Mouse (Mus musculus) thymus, adult 2 months (tissue): Measurements from ENCODE around the gene Ptges3. TPM values are rescaled to one million over a fixed set of nuclear protein-coding genes. Genes with fewer than 3 reads are reported as not detected.

ENCODE experiments used
- DNase-seq: peaks from one replicate; pipeline ENCODE4 v3.0.0; 2021
- H3K27ac ChIP-seq: fragments of 200-500 bp; 2 replicates; pipeline ENCODE4 v1.5.1; 2012; ENCODE audit warnings: low read length, control low read depth; ENCODE audit not compliant: control insufficient read depth, insufficient read depth
- H3K27me3 ChIP-seq: fragments of 200-500 bp; 2 replicates; pipeline ENCODE4 v1.6.1; 2012; ENCODE audit warnings: mild to moderate bottlenecking, low read length, moderate library complexity, mixed read lengths; ENCODE audit not compliant: control insufficient read depth, insufficient read depth
- H3K36me3 ChIP-seq: fragments of 200-500 bp; 2 replicates; pipeline ENCODE4 v1.6.1; 2012; ENCODE audit warnings: mild to moderate bottlenecking, low read length, moderate library complexity; ENCODE audit not compliant: control insufficient read depth, insufficient read depth
- H3K4me1 ChIP-seq: fragments of 200-500 bp; replicated peaks from 2 replicates; pipeline ENCODE4 v1.6.1; 2012; ENCODE audit warnings: low read length; ENCODE audit not compliant: control insufficient read depth, insufficient read depth
- H3K4me3 ChIP-seq: fragments of 200-500 bp; 2 replicates; pipeline ENCODE4 v1.5.1; 2012; ENCODE audit warnings: mild to moderate bottlenecking, low read length, control low read depth, moderate library complexity; ENCODE audit not compliant: control insufficient read depth, insufficient read depth
- CTCF ChIP-seq: fragments of 200-500 bp; IDR thresholded peaks from 2 replicates; pipeline ENCODE4 v1.5.1; 2012; ENCODE audit warnings: mild to moderate bottlenecking, control low read depth, low read length, moderate library complexity, borderline replicate concordance; ENCODE audit not compliant: control insufficient read depth, poor library complexity, insufficient read depth; ENCODE audit errors: extremely low read depth
- POLR2A ChIP-seq: fragments of 200-500 bp; IDR thresholded peaks from 2 replicates; pipeline ENCODE4 v1.6.1; 2012; ENCODE audit warnings: mild to moderate bottlenecking, low read length, control low read depth, moderate library complexity; ENCODE audit not compliant: control insufficient read depth, poor library complexity, insufficient read depth; ENCODE audit errors: extremely low read depth
- WGBS: fragments of 180-500 bp; shearing (Covaris S2); methylation state at CpG from one replicate; pipeline ENCODE4 v1.1.7; 2018; 5-methylcytosine and 5-hydroxymethylcytosine counted together
- polyA plus RNA-seq: library from polyadenylated mRNA; depleted of rRNA; stranded (reverse); fragments of >200 nt; gene quantifications from 2 replicates; pipeline ENCODE4 v1.2.3, GENCODE M21; 2012

The Ptges3 gene
- polyA plus RNA-seq, 1 experiment = 55.7 TPM

GRCm38 (mm10) chr10:128092506-128093495 lies 34.0 kb downstream of the Ptges3 start:
- H3K4me1 ChIP-seq = peaks cover 22% of the 10 kb centered on the region
- DNase-seq = peak; percentile 84
- H3K27me3 ChIP-seq = no peaks in the 10 kb centered on the region
- H3K27ac ChIP-seq = peak overlapping the region; percentile 94
- TF ChIP-seq CTCF = no peak
- TF ChIP-seq POLR2A = peak; percentile 3; the same call in 1 of the 2 replicates
- H3K4me3 ChIP-seq = peak overlapping the region; percentile 75
- peaks cover 25% of the 10 kb centered on the region for H3K36me3 ChIP-seq
- under 1% methylated on average over 81 of the region's 88 CpGs for WGBS

GRCm38 (mm10) chr10:128093496-128094294 lies 34.9 kb downstream of the Ptges3 start:
- peaks cover 16% of the 10 kb centered on the region for H3K36me3 ChIP-seq
- TF ChIP-seq CTCF = no peak
- TF ChIP-seq POLR2A = no peak
- DNase-seq = peak; percentile 36
- peak overlapping the region; percentile 94 for H3K27ac ChIP-seq
- H3K27me3 ChIP-seq = no peaks in the 10 kb centered on the region
- peak overlapping the region; percentile 75 for H3K4me3 ChIP-seq
- WGBS = 17% methylated on average over 13 of the region's 13 CpGs
- H3K4me1 ChIP-seq = peaks cover 22% of the 10 kb centered on the region

- 7% methylated on average over 19 of the region's 19 CpGs for WGBS
- peak; percentile 94 for DNase-seq
- peaks cover 9% of the 10 kb centered on the region for H3K36me3 ChIP-seq
- H3K4me1 ChIP-seq = peaks cover 22% of the 10 kb centered on the region
- peak overlapping the region; percentile 30 for H3K4me3 ChIP-seq
- peak overlapping the region; percentile 94 for H3K27ac ChIP-seq
- no peaks in the 10 kb centered on the region for H3K27me3 ChIP-seq
- TF ChIP-seq CTCF = no peak
- peak; percentile 44; the same call in 1 of the 2 replicates for TF ChIP-seq POLR2A
Measured at GRCm38 (mm10) chr10:128094340-128094968, 35.7 kb downstream of the Ptges3 start.

GRCm38 (mm10) chr10:128095003-128095636 lies 36.4 kb downstream of the Ptges3 start:
- Histone ChIP-seq H3K27me3 (no peaks in the 10 kb centered on the region), H3K4me3 (no peak overlapping the region), H3K27ac (peak overlapping the region; percentile 16; the same call in 1 of the 2 replicates), H3K36me3 (peaks cover 2% of the 10 kb centered on the region), H3K4me1 (peaks cover 22% of the 10 kb centered on the region)
- TF ChIP-seq POLR2A = no peak
- TF ChIP-seq CTCF = no peak
- DNase-seq = no peak
- WGBS = 30% methylated on average over 9 of the region's 9 CpGs

- no peaks in the 10 kb centered on the region for H3K36me3 ChIP-seq
- 30% methylated on average over 4 of the region's 4 CpGs for WGBS
- peaks cover 21% of the 10 kb centered on the region for H3K4me1 ChIP-seq
- DNase-seq = no peak
- no peak overlapping the region for H3K27ac ChIP-seq
- no peak overlapping the region for H3K4me3 ChIP-seq
- TF ChIP-seq POLR2A (no peak), CTCF (no peak)
- no peaks in the 10 kb centered on the region for H3K27me3 ChIP-seq
Measured at GRCm38 (mm10) chr10:128096313-128096692, 37.5 kb downstream of the Ptges3 start.
